Mouse (Mus musculus) neural tube, embryonic 12.5 days (tissue): Measurements from ENCODE around the gene Cramp1l. TPM values are rescaled to one million over a fixed set of nuclear protein-coding genes. Genes with fewer than 3 reads are reported as not detected.

Source experiments
- polyA plus RNA-seq: library from polyadenylated mRNA; unstranded; fragments of >200 nt; fragmentation: Nextera tagmentation; extraction: Ambion mirVana; gene quantifications from 2 replicates; pipeline ENCODE4 v1.2.1, GENCODE M21; 2016

Cramp1l gene
- polyA plus RNA-seq, 1 experiment from 2014 or later = 12.0 TPM

Other genes with a start within 250 kb of the Cramp1l start
- gene Meiob, start 211.5 kb downstream of the Cramp1l start, polyA plus RNA-seq = not detected in 2 replicates
- gene Hagh, start 175.6 kb downstream of the Cramp1l start, polyA plus RNA-seq = 37.5 and 40.0 TPM in 2 replicates
- gene Fahd1, start 165.4 kb downstream of the Cramp1l start, polyA plus RNA-seq = 18.2 and 18.7 TPM in 2 replicates
- 0.28 and 0.32 TPM in 2 replicates for gene Igfals, start 149.8 kb downstream of the Cramp1l start, polyA plus RNA-seq
- gene Nubp2, start 129.4 kb downstream of the Cramp1l start, polyA plus RNA-seq = 75.4 and 75.9 TPM in 2 replicates
- 53.1 and 57.7 TPM in 2 replicates for gene Spsb3, start 129.1 kb downstream of the Cramp1l start, polyA plus RNA-seq
- gene Eme2, start 120.7 kb downstream of the Cramp1l start, polyA plus RNA-seq = 41.6 and 44.5 TPM in 2 replicates
- 89.9 and 98.4 TPM in 2 replicates for gene Mrps34, start 120.7 kb downstream of the Cramp1l start, polyA plus RNA-seq
- gene Nme3, start 119.3 kb downstream of the Cramp1l start, polyA plus RNA-seq = 49.7 and 55.1 TPM in 2 replicates
- 78.9 and 82.1 TPM in 2 replicates for gene Mapk8ip3, start 78.8 kb downstream of the Cramp1l start, polyA plus RNA-seq
- gene Jpt2, start 55.1 kb downstream of the Cramp1l start, polyA plus RNA-seq = 183 TPM in 2 replicates
- 23.0 and 29.4 TPM in 2 replicates for gene Ift140, start 297 bp upstream of the Cramp1l start, polyA plus RNA-seq
- 11.1 and 11.7 TPM in 2 replicates for gene Tmem204, start 67.8 kb upstream of the Cramp1l start, polyA plus RNA-seq
- 43.3 and 50.9 TPM in 2 replicates for gene Telo2, start 100.2 kb upstream of the Cramp1l start, polyA plus RNA-seq
- not detected in 2 replicates for gene Ptx4, start 105.0 kb upstream of the Cramp1l start, polyA plus RNA-seq
- gene Clcn7, start 117.6 kb upstream of the Cramp1l start, polyA plus RNA-seq = 22.4 and 25.1 TPM in 2 replicates
- gene Ccdc154, start 146.7 kb upstream of the Cramp1l start, polyA plus RNA-seq = not detected in 2 replicates
- gene Gm38655, start 159.7 kb upstream of the Cramp1l start, polyA plus RNA-seq = not detected in 2 replicates
- 34.1 and 36.2 TPM in 2 replicates for gene BC003965, start 168.8 kb upstream of the Cramp1l start, polyA plus RNA-seq
- 9.4 TPM in 2 replicates for gene Unkl, start 172.6 kb upstream of the Cramp1l start, polyA plus RNA-seq
- 67.1 and 71.3 TPM in 2 replicates for gene Gnptg, start 224.3 kb upstream of the Cramp1l start, polyA plus RNA-seq
- 66.7 and 67.0 TPM in 2 replicates for gene Tsr3, start 224.4 kb upstream of the Cramp1l start, polyA plus RNA-seq
- gene Baiap3, start 240.6 kb upstream of the Cramp1l start, polyA plus RNA-seq = 2.3 and 4.0 TPM in 2 replicates